ENCODE assay signal across 17 mouse cellular contexts in genomic region chr5:101331825-101332224, GRCm38 (mm10).
DNase-seq lines count a peak whose midpoint lies in the region.
"Had no signal": no experiment of that assay in that cellular context is flagged by ENCODE, and none has a peak within 500 bp of the region (broad histone marks: within the 10 kb centered on the region; RNA-seq: fewer than 3 reads in every experiment).

No protein-coding gene starts in this region.

- DNase-seq in layer of hippocampus, adult 18-20 months (ENCODE audit: low spot score in 2 of 2): peak; percentile 3 to 54
- no peak for DNase-seq in layer of hippocampus, postnatal 10 days (ENCODE audit: low spot score in 2 of 2)
- DNase-seq in brain, adult 2 months (ENCODE audit: low read depth, low spot score): peak; percentile 22
- DNase-seq in layer of hippocampus, adult 9-10 months (ENCODE audit: low spot score): peak; percentile 15
- peak; percentile 1 for DNase-seq in telencephalon, adult 2 months (ENCODE audit: low read depth, low spot score)
- no peak for DNase-seq in urinary bladder, postnatal 10 days (ENCODE audit: low spot score)
- DNase-seq in adrenal gland, adult 2 months: no peak
- DNase-seq: adrenal gland, adult 8-10 months; adrenal gland, postnatal 14 days; adrenal gland, postnatal 36 days; cerebellum, adult 11 months; cerebellum, adult 18-20 months; cerebellum, adult 8-10 months; cerebellum, adult 9-11 months; cerebellum, postnatal 14 days; cerebellum, postnatal 36 days; embryo, embryonic 11 days had no signal

Comparison
In these comparisons a context has a peak if more than half of its experiments do, and no peak if none do; other contexts are left out.
1. DNase-seq: peak in layer of hippocampus, adult 18-20 months (2 of 2), brain, adult 2 months (single experiment), layer of hippocampus, adult 9-10 months (single experiment) and telencephalon, adult 2 months (single experiment); none in layer of hippocampus, postnatal 10 days (0 of 2), urinary bladder, postnatal 10 days (single experiment) and adrenal gland, adult 2 months (single experiment).